Mouse (Mus musculus): ENCODE data around the gene Hap1.
"Not testable (repeated sequence)": the region's sequence is repeated elsewhere in the genome, so short reads cannot be mapped to it uniquely, and the experiment has no call there.

The Hap1 gene

DNA sequence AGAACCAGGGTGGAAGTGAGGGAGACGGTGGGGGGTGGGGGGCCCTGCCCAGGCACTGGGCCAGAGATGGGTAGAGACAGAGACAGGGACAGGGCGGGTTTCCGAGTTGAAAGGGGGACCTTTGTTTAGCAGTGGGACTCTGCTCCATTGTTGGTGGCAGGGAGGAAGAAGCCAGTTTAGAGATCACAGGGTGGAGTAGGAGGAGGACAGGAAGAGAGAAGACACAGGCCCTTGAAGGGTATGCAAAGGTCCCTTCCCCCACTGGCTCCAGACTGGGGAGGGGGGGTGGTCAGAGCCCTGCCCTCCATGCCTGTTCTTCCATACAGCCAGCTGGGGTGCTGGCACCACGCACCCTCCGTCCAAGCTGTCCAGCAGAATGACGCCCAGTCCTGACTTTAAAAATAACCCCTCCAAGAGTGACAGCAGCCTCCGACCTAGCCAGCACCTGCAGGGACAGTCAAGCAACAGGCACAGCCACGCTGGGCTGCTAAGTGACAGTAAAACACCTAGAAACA, 34.1 kb upstream of the Hap1 start:
- no peak for DNase-seq (ENCODE audit: low spot score)

DNA sequence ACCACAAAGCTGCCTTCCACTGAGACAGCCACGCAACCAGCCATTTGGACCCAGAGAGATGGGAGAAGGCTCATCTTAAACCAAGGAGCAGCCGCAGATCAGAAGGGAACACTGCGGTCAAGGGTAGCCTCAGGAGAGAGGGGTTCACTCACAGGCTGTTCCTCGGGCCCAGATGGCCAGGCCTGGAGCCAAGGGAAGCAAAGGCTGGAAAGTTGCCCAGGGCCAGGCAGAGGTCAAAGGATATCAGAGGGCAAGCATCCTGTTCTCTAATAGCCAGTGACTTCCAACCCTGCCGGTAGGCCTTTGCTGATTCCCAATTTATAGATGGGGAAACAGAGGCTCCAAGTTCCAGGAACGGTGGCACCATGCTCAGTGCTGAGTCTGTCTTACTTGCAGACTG, 32.7 kb upstream of the Hap1 start:
- DNase-seq (ENCODE audit: low spot score): no peak

DNA sequence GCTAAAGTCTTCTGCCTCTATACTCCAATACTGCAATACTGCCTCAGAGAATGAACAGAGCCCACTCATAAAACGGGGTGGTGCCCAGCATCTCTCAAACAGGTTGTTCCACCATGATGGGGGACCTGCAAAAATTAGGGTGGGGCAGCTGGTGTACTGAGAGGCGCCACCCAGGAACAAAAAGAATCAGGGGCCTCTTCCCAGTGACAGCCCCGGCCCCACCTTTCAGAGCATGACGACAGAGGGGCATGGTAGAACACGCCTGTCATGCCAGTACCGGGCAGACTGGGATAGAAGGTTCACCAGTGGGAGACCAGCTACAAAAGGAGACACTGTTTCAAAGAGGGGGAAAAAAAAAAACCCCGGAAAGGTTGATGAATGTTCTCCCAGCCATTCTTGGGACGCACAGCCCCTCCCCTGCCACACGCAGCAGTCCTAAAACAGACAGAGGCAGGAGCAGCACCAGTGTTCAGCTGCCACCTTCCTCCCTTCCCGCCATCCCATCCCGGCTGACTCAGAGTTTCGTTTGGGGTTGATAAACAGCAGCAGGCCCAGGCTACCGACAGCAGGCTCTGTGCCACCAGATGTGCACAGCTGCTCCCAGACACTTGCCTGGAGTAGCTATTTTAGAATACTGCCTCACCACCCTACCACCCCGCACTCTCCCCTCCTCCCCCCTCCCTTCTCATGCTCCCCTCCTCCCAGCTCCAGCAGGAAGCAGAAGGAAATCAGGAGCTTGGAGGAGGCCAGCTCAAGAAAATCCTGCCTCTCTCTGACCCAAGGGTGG, 31.9 kb upstream of the Hap1 start:
- no peak for DNase-seq (ENCODE audit: low spot score)

DNA sequence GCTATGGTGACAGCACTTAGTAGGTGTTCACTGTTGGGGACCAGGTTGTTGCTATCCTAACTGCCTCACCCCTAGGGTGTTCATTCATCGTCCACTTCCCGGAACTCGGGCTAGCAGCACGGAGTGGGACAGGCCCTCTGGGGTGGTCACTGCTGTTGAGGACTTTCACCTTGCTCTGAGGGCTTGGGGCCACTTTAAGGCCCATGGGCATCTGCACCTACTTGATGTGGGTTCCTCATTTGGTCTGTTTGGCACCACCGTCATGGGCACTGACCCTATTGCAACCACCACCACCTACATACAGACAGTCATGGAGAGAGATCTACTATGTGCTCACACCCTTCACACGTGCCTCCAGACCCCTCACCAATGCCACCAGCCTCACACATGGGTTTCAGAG, 31.2 kb upstream of the Hap1 start:
- DNase-seq (ENCODE audit: low spot score): no peak

DNA sequence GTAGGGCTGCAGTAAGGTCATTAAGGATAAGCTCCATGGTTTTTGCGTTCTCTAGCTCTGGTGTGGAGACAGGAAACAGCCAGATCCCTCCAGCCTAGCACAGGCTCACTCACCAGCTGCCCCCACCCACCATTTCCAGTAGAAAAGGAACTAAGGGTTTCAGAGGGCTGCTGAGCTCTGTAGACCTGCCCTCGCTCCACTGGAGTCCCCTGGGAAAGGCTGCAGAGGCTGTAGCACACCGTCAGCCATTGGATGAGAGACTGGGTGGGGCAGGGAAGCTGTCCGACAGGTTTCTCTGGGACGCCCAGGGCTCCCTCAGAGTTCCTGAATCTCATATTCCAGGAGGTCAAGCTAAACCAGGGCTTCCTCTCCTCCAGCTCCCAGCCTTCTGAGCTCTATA, 30.7 kb upstream of the Hap1 start:
- DNase-seq (ENCODE audit: low spot score): no peak

DNA sequence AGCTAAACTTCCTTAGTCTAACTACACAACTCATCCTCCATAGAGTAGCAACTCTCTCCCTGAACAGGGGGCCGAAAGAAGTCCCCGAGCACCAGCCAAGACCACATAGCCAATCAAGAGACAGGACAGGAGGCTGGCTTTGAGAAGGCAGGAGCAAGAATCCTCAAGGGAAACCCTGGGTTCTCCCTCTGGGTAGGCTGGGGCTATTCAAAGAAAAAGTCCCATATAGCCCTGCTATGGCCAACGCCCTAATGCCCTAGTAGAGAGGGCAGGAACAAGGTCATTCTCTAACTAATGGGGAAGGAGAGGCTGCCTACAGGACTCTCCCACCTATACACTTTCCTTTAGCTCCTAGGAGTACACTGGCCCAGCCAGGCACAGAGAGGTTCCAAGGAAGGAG, 29.1 kb upstream of the Hap1 start:
- no peak for DNase-seq (ENCODE audit: low spot score)

DNA sequence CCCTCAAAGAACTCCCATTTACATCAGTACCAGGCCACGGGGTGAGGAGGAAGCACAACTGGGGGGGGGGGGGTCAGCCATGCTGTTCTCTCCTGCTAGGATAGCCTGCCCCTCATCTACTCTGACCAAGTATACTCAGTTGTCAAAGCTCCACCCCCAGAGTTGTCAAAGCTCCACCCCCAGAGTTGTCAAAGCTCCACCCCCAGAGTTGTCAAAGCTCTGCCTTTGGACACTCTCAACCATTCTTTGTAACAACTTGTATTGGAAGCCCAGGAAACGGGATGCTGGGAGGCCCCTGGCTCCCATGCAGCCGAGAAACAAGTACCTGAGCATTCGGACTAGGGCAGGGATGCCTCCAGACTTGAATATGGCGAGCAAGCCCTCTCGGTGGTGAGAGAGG, 26.8 kb upstream of the Hap1 start:
- no peak for DNase-seq (ENCODE audit: low spot score)

DNA sequence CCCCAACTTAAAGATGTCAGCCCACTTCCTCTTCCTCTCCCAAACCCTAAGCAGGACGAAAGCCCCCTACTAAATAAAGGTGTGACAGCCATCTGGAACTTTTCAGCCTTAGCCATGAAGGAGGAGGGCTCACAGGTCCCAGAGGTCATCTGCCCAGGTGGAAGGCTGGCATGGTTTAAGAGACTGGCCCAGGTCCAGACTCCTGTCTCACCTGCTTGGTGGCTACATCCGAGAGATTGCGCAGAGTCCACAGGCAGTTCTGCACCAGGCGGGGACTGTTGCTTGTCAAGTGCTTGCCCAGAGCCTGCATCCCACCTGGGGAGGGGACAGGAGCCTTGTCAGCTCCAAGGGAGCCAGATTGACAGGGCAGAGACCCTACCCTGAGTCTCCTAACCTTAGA, 23.4 kb upstream of the Hap1 start:
- no peak for DNase-seq (ENCODE audit: low spot score)

DNA sequence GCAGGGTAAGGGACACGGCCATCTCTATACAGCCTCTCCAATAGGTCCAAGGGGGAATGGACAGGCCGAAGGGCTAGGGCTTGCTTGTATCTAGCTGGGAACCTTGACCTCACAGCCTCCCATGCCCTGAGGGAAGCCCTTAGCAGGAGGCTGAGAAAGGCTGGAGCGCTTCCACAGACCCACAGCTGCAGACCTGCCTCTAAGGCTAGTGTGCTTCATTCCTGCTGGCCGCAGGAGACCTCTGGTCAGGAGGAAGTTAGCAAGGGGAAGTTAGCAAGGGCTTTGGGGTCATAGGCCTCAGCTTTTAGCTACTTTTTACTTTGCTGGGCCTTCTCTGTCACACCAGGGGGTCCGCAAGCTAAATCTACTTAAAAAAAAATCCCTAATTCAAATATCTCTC, 22.5 kb upstream of the Hap1 start:
- DNase-seq (ENCODE audit: low spot score): no peak

DNA sequence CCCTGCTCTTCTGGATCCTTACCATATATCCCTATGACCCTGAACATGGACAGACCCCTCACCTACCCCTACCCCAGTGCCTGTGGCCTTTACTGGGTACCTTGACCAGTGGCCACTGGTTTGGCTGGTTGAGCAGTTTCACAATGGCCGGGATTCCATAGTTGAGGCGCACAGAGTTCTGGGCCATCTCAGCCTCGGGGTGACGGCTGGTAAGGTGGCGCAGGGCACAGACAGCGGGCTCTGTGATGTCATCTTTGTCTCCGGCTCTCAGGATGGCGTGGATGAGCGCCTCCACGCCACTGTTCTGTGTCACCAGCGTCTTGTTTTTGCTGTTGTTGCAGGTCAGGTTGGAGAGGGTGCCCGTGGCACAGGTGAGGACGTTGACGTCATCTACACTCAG, 22.1 kb upstream of the Hap1 start:
- DNase-seq (ENCODE audit: low spot score): no peak

DNA sequence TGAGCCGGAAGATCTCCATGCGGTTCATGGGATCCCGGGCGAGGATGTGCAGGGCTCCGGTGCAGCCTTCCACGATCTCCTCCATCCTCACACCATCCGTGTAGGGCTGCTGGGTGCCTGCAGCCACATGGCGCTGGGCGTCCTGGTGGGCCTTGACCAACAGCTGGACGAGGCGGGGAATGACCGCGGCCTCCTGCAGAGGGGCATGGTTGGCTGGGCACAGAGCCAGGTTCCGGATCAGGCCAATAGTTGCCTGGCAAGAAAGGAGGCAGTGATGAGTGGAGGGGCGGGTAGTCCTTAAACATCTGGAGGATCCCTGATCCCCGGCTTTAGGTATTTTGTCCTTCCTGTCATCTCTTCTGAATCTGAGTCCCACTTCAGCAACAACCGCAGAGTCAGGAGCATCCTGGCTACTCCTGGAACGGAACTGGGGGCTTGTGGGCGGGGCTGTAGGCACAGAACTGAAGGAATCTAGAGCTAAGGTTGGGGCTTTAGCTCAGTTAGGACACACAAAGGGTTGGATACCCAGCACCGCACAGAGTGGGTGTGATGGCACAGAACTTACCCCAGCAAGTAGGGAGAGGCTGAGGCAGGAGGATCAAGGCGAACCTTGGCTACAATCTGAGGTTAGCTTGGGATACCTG, 20.9 kb upstream of the Hap1 start:
- no peak for DNase-seq (ENCODE audit: low spot score)

DNA sequence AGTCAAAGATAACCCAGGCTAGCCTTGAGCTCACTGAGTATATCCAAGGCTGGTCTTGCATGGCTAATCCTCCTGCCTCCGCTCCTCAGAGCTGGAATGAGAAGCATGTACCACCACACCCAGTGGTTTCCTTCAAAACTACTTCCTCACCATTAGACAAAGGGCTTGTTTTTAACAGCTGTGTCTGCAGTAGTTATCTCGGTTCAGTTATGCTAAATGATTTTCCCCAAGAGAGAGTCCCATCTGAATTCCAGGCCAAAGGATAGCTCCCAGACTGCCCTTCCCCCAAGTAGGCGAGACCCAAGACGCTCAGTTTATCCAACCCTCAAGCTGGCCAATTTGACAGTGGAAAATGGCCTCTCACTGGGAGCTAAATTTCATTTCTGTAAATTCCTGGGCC, 20.1 kb upstream of the Hap1 start:
- no peak for DNase-seq (ENCODE audit: low spot score)

DNA sequence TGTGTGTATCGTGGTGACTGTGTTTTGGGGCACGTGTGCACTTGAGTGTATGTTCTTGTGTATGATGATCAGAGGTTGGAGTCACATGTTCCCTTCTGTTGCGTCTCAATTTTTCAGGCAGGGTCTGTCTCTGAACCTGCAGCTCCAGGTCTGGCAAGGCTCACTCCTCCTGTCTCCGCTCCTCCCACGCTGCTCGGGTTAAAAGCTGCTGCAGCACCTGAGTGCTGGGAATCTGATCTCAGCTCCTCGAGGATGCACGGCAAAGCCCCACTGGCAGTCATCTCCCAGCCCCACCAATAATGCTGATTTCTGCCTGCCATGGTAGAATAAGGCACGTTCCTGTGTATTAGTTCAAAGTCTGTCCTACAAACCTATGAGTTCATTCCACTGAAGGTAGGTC, 19.2 kb upstream of the Hap1 start:
- DNase-seq (ENCODE audit: low spot score): no peak

DNA sequence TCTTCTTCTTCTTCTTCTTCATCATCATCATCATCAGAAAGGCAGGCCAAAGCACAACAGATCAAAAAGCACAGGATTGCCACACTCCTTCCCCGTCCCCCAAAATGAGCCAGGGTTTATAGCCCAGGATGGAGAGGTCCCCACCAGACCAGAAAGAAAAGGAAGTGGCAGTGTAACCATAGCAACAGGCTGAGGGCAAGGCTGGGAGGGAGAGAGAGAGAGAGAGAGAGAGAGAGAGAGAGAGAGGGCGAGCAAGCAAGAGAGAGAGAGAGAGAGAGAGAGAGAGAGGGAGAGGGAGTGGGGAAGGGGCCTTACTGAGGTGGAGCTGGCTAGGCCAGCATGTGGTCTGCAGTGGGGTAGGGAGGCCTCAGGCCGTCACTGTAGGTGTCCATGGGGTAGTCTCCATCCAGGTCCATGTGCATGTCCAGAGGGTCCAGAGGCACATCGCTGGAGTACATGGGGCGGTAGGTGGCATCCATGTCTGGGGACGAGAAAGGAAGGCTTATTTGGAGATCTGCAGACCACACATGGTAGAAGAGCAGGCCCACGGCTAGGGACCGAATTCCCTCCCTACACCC, 16.1 kb upstream of the Hap1 start:
- DNase-seq (ENCODE audit: low spot score): no peak

DNA sequence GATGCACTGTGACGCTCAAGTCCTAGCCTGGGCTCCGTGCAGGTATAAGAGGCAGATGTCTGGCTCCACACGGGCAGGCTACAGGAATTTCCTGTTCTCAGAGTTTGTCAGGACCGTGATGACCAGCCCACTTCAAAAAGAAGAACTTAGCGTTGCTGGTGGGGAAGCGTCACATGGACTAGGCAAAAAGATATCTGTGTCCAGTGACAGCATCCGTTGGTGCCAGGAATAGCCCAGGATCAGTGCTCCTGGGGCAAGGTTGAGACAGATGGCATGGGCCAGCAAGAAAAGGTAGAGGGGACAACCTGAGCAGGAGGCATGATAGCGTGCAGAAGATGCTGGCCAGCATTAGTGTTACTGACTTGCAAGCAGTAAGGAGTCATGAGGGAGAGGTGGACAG, 13.9 kb upstream of the Hap1 start:
- DNase-seq (ENCODE audit: low spot score): no peak

DNA sequence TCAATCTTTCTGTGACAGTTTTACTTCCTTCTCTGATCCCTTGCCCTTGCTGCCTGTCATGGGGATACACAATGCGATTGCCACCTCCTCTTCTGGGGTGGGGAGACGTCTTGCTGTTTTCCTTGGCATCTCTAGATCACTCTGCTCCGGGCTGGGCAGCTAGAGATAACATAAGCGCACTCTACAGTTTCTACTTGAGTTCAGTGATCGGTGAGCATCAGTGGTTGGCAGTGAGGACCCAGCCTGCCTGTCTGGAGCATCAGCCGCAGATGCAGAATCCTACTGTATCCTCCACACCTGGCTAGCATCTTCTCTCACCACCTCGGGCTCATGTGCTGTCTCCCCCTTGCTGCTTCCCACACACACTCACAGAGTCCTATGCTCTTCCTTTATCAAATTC, 13.2 kb upstream of the Hap1 start:
- DNase-seq (ENCODE audit: low spot score): no peak

DNA sequence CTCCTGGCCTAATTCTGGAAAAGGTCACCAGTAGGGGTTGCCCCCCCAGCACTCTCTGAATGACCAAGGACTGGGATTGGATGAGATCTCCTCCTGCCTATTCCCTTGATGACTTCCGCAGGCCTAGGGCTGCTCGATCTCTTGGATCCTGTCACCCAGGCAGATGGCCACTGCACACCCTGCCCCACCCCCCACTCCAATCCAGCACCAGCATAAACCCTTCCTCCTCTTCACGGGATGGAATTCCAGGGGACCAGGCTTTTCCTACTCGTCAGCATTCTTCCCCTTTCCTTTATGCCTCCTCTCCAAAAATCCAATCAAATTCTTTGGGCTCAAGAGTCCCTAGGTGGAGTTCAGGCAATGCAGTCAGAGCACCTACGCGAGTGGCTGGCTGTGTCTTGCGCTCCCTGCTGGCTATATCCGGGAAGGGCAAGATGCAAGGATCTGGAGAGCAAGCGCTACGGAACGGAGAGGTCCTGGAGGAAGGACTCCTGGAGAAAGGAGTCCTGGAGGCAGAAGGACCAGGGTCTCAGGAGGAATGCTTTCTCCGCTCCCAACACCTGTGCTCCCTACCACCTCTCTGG, 7.1 kb upstream of the Hap1 start:
- peak; percentile 22 for DNase-seq (ENCODE audit: low spot score)

DNA sequence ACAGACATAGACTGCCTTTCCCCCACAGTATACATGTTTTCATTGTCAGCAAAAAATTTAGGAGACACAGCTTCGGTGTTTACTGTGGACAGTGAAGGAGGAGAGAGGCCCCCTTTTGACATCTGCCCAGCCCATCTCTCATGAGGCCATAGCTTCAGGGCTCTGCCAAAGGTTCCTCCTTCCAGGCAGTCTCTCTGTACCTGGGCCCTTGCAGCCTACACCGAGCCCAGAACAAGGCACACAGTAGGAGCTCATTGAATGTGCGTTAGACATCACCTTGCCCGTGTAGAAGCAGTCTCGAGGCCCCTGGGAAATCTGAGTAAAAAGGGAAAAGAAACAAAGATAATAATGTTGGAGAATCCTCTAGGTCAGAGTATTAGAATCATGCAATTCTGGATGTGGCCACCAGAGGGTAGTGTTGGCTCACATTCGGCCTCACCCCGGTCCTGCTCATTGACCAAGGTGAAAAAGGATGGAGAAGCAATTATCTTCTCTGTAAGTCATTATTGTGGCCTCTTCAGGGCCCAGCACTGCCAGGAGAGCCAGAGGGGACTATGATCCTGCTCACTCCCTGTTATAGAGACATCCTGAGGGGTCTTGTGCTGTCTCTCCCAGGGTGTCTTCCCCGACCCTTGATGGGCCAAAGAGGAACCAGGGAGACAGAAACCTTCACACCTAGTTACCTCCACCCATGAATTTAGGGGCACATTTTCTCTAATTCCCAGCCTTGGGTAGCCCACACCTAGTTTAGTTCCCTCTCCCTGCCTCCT, 6.5 kb upstream of the Hap1 start:
- peak; percentile 53 for DNase-seq (ENCODE audit: low spot score)

DNA sequence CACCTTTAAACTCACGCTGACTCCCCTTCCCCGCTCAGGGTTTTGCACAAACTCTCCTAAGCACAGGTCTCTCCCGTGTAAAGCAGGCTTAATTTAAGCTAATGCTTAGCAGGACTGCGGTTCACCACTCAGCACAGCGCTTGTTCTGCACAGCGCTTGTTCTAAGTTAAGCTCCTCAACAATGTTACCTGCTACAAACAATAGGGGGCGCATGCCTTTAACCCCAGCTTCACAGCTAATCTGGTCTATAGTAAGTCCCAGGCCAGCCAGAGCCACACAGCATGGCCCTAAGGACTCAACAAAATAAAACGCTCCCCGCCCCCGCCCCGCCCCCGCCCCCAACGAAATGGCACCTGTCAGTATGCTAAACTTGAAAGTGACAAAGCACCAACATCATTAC, 5.1 kb upstream of the Hap1 start:
- DNase-seq (ENCODE audit: low spot score): not testable (repeated sequence)

DNA sequence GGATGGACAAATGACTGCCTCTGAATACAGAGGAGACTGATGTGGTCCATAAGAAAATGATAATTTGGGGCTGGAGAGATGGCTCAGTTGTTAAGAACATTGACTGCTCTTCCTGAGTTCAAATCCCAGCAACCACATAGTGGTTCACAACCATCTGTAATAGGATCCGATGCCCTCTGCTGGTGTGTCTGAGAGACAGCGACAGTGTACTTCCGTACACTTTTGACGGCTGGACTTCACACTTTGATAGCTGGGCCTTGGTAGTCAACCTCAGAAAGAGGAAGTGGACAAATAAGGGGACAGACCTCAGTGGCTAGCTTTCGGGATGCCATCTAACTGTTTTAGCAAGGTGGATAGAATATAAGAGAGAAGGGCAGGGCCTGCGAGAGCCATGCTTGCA, 4.2 kb upstream of the Hap1 start:
- DNase-seq (ENCODE audit: low spot score): no peak

DNA sequence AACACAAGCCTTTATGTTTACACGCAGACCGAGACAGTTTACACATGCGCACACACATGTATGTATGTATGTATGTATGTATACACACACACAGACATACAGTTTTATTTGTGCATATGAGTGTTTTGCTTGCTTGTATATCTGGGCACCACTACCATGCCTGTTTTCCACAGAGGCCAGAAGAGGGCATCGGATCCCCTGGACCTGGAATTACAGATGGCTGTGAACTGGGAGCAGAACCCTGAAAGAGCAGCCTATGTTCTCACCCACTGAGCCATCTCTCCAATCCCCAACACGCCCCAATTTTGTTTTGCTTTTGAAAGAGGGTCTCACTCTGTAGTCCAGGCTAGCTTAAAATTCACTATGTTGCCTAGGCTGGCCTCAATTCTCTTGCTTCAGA, 1.5 kb upstream of the Hap1 start:
- no peak for DNase-seq (ENCODE audit: low spot score)

DNA sequence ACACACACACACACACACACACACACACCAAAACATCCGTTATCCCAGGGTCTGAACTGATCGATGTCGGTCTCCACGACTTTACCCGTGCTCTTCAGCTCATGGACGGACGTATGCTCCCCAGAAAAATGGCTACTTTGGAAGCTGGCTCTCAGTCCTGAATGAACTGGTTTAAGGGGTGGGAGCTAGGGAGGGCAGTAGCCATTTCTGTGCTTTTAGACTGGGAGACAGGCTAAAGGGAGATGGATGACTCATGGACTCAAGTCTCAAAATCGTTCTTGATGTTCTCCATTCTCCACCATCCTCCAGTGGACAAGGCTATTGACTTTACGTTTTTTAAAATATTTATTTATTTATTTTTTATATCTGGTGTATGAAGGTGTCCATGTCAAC, 887 bp upstream of the Hap1 start:
- no peak for DNase-seq (ENCODE audit: low spot score)
